Mouse (Mus musculus) embryonic facial prominence, embryonic 15.5 days (tissue): ENCODE measurements around the gene Zfp719. TPM values are rescaled to one million over a fixed set of nuclear protein-coding genes. Genes with fewer than 3 reads are reported as not detected.

Source experiments
- polyA plus RNA-seq: library from polyadenylated mRNA; unstranded; fragments of >200 nt; fragmentation: Nextera tagmentation; extraction: Ambion mirVana; gene quantifications from 2 replicates; pipeline ENCODE4 v1.2.1, GENCODE M21; 2015

The Zfp719 gene
- polyA plus RNA-seq, 1 experiment from 2014 or later, result 13.6 TPM

Other genes starting within 250 kb of the Zfp719 start
- 0.21 and 0.24 TPM in 2 replicates for gene Siglecf, start 228.3 kb upstream of the Zfp719 start, polyA plus RNA-seq
- gene Siglecg, start 171.4 kb upstream of the Zfp719 start, polyA plus RNA-seq, result 0.04 and 0.71 TPM in 2 replicates
- gene Lim2, start 151.9 kb upstream of the Zfp719 start, polyA plus RNA-seq, result not detected in 2 replicates
- gene Nkg7, start 142.5 kb upstream of the Zfp719 start, polyA plus RNA-seq, result 2.1 and 3.2 TPM in 2 replicates
- gene Cldnd2, start 138.8 kb upstream of the Zfp719 start, polyA plus RNA-seq, result not detected in 2 replicates
- 258 and 284 TPM in 2 replicates for gene Etfb, start 135.5 kb upstream of the Zfp719 start, polyA plus RNA-seq
- 0.26 and 0.94 TPM in 2 replicates for gene Gm45233, start 135.5 kb upstream of the Zfp719 start, polyA plus RNA-seq
- 13.6 and 15.3 TPM in 2 replicates for gene Vsig10l, start 116.5 kb upstream of the Zfp719 start, polyA plus RNA-seq
- gene Iglon5, start 89.5 kb upstream of the Zfp719 start, polyA plus RNA-seq, result 1.1 and 1.5 TPM in 2 replicates
- not detected in 2 replicates for gene 4931406B18Rik, start 73.7 kb upstream of the Zfp719 start, polyA plus RNA-seq
- 1.9 and 2.8 TPM in 2 replicates for gene Cd33, start 35.2 kb upstream of the Zfp719 start, polyA plus RNA-seq
- 3.8 and 4.0 TPM in 2 replicates for gene Zfp658, start 17.4 kb upstream of the Zfp719 start, polyA plus RNA-seq
- 0.24 and 0.45 TPM in 2 replicates for gene Zfp819, start 27.6 kb downstream of the Zfp719 start, polyA plus RNA-seq
- not detected in 2 replicates for gene Ceacam18, start 55.1 kb downstream of the Zfp719 start, polyA plus RNA-seq
- gene Siglece, start 80.6 kb downstream of the Zfp719 start, polyA plus RNA-seq, result 1.0 and 1.7 TPM in 2 replicates
- gene Ctu1, start 92.4 kb downstream of the Zfp719 start, polyA plus RNA-seq, result 17.1 and 18.2 TPM in 2 replicates
- gene Klk14, start 110.8 kb downstream of the Zfp719 start, polyA plus RNA-seq, result 1.3 and 2.4 TPM in 2 replicates
- gene Klk13, start 133.0 kb downstream of the Zfp719 start, polyA plus RNA-seq, result 18.3 and 18.5 TPM in 2 replicates
- 3.0 and 3.5 TPM in 2 replicates for gene Klk12, start 189.3 kb downstream of the Zfp719 start, polyA plus RNA-seq
- gene Klk11, start 195.0 kb downstream of the Zfp719 start, polyA plus RNA-seq, result 24.3 and 25.3 TPM in 2 replicates
- gene Klk10, start 201.4 kb downstream of the Zfp719 start, polyA plus RNA-seq, result 71.8 and 83.4 TPM in 2 replicates
- gene Klk9, start 212.3 kb downstream of the Zfp719 start, polyA plus RNA-seq, result 3.8 and 6.7 TPM in 2 replicates
- gene Klk8, start 218.0 kb downstream of the Zfp719 start, polyA plus RNA-seq, result 65.3 and 67.5 TPM in 2 replicates
- 16.7 and 19.1 TPM in 2 replicates for gene Klk7, start 231.7 kb downstream of the Zfp719 start, polyA plus RNA-seq
- 2.0 and 2.3 TPM in 2 replicates for gene Klk6, start 244.9 kb downstream of the Zfp719 start, polyA plus RNA-seq